Mouse (Mus musculus) MEL (cell line): ENCODE results near the gene Ncoa6. TPM values are rescaled to one million over a fixed set of nuclear protein-coding genes. Genes with fewer than 3 reads are reported as not detected.

Experiments used
- DNase-seq: peaks from one replicate; pipeline ENCODE4 v3.0.0; 2011; ENCODE audit warnings: low read depth, low spot score
- H3K27ac ChIP-seq: 2 replicates; pipeline ENCODE4 v1.5.1; 2012; ENCODE audit warnings: low read depth, mild to moderate bottlenecking, control low read depth, low read length, moderate library complexity; ENCODE audit not compliant: control insufficient read depth
- H3K27me3 ChIP-seq, 2 experiments: fragments of 150-350 bp in 1 of 2; sonication (generic) in 1 of 2; 2 replicates each; pipeline ENCODE4 v1.6.1; 2012; ENCODE audit warnings: low read length in 2 of 2, mild to moderate bottlenecking in 2 of 2, improper control_type of control experiment in 1 of 2, moderate library complexity in 1 of 2; ENCODE audit not compliant: insufficient read depth in 2 of 2, control insufficient read depth in 1 of 2
- H3K36me3 ChIP-seq, 2 experiments: 2 replicates each; pipeline ENCODE4 v1.6.1; 2012 to 2014; ENCODE audit warnings: low read length in 2 of 2, improper control_type of control experiment in 1 of 2, inconsistent platforms in 1 of 2, mild to moderate bottlenecking in 1 of 2; ENCODE audit not compliant: insufficient read depth in 2 of 2, control insufficient read depth in 1 of 2
- H3K4me1 ChIP-seq, 2 experiments: fragments of 150-350 bp in 1 of 2; sonication (generic) in 1 of 2; 2 replicates each; pipeline ENCODE4 v1.6.1; 2012; ENCODE audit warnings: low read length in 2 of 2, improper control_type of control experiment in 1 of 2, mild to moderate bottlenecking in 1 of 2; ENCODE audit not compliant: insufficient read depth in 2 of 2, control insufficient read depth in 1 of 2
- H3K4me3 ChIP-seq, 2 experiments: fragments of 150-350 bp in 1 of 2; sonication (generic) in 1 of 2; 2 replicates each; pipeline ENCODE4 v1.5.1; 2012; ENCODE audit warnings: low read depth in 2 of 2, low read length in 2 of 2, mild to moderate bottlenecking in 2 of 2, moderate library complexity in 2 of 2, control low read depth in 1 of 2, improper control_type of control experiment in 1 of 2; ENCODE audit not compliant: control insufficient read depth in 1 of 2, insufficient read depth in 1 of 2
- H3K79me2 ChIP-seq: 2 replicates; pipeline ENCODE4 v1.6.1; 2012; ENCODE audit warnings: mild to moderate bottlenecking, low read length, moderate library complexity; ENCODE audit not compliant: control insufficient read depth, poor library complexity, insufficient read depth
- H3K9ac ChIP-seq: 2 replicates; pipeline ENCODE4 v1.6.1; 2012; ENCODE audit warnings: low read depth, mild to moderate bottlenecking, control low read depth, low read length, moderate library complexity; ENCODE audit not compliant: control insufficient read depth, poor library complexity, severe bottlenecking
- H3K9me3 ChIP-seq: fragments of 150-350 bp; sonication (generic); replicated peaks from 2 replicates; pipeline ENCODE4 v1.6.1; 2012; ENCODE audit warnings: mild to moderate bottlenecking, low read length, improper control_type of control experiment, moderate library complexity; ENCODE audit not compliant: insufficient read depth
- BHLHE40 ChIP-seq: IDR thresholded peaks from 2 replicates; pipeline ENCODE4 v1.6.1; 2012; ENCODE audit warnings: low read depth, mild to moderate bottlenecking, inconsistent platforms, low read length, improper control_type of control experiment, borderline replicate concordance
- CHD2 ChIP-seq: IDR thresholded peaks from 2 replicates; pipeline ENCODE4 v1.6.1; 2011; ENCODE audit warnings: low read length, improper control_type of control experiment
- CTCF ChIP-seq, 3 experiments: IDR thresholded peaks in 2 of 3; conservative IDR thresholded peaks in 1 of 3; 2 replicates each; pipeline ENCODE4 v1.5.1; 2011 to 2012; ENCODE audit warnings: low read length in 3 of 3, low read depth in 2 of 3, mild to moderate bottlenecking in 2 of 3, improper control_type of control experiment in 1 of 3, inconsistent platforms in 1 of 3, mixed read lengths in 1 of 3, moderate library complexity in 1 of 3; ENCODE audit not compliant: control insufficient read depth in 1 of 3, insufficient read depth in 1 of 3, poor library complexity in 1 of 3, severe bottlenecking in 1 of 3
- E2F4 ChIP-seq: IDR thresholded peaks from 2 replicates; pipeline ENCODE4 v1.6.1; 2011; ENCODE audit warnings: low read depth, low read length, improper control_type of control experiment, borderline replicate concordance
- EP300 ChIP-seq, 2 experiments: IDR thresholded peaks; 2 replicates each; pipeline ENCODE4 v1.6.1; 2011; ENCODE audit warnings: improper control_type of control experiment in 2 of 2, low read length in 2 of 2, low read depth in 1 of 2, mild to moderate bottlenecking in 1 of 2
- ETS1 ChIP-seq: IDR thresholded peaks from 2 replicates; pipeline ENCODE4 v1.6.1; 2012; ENCODE audit warnings: low read depth, mild to moderate bottlenecking, inconsistent platforms, low read length, improper control_type of control experiment, moderate library complexity
- HCFC1 ChIP-seq: IDR thresholded peaks from 2 replicates; pipeline ENCODE4 v1.6.1; 2012; ENCODE audit warnings: low read depth, mild to moderate bottlenecking, inconsistent platforms, low read length, improper control_type of control experiment, moderate library complexity
- JUND ChIP-seq: IDR thresholded peaks from 2 replicates; pipeline ENCODE4 v1.6.1; 2011; ENCODE audit warnings: low read depth, mild to moderate bottlenecking, improper control_type of control experiment, low read length
- MAZ ChIP-seq: IDR thresholded peaks from 2 replicates; pipeline ENCODE4 v1.6.1; 2012; ENCODE audit warnings: low read depth, mild to moderate bottlenecking, inconsistent platforms, low read length, improper control_type of control experiment
- MYC ChIP-seq: IDR thresholded peaks from 2 replicates; pipeline ENCODE4 v1.6.1; 2011; ENCODE audit warnings: low read depth, mild to moderate bottlenecking, low read length, improper control_type of control experiment, moderate library complexity
- POLR2A ChIP-seq, 2 experiments: IDR thresholded peaks; 2 replicates each; pipeline ENCODE4 v1.6.1; 2011 to 2012; ENCODE audit warnings: low read length in 2 of 2, mild to moderate bottlenecking in 2 of 2, control low read depth in 1 of 2, improper control_type of control experiment in 1 of 2, low read depth in 1 of 2, moderate library complexity in 1 of 2; ENCODE audit not compliant: control insufficient read depth in 1 of 2, insufficient read depth in 1 of 2, poor library complexity in 1 of 2
- RAD21 ChIP-seq: IDR thresholded peaks from 2 replicates; pipeline ENCODE4 v1.6.1; 2011; ENCODE audit warnings: mild to moderate bottlenecking, low read depth, low read length, improper control_type of control experiment
- SIN3A ChIP-seq: IDR thresholded peaks from 2 replicates; pipeline ENCODE4 v1.6.1; 2012; ENCODE audit warnings: low read length, improper control_type of control experiment, inconsistent platforms
- SMC3 ChIP-seq: IDR thresholded peaks from 2 replicates; pipeline ENCODE4 v1.6.1; 2011; ENCODE audit warnings: low read depth, low read length, improper control_type of control experiment
- UBTF ChIP-seq: IDR thresholded peaks from 2 replicates; pipeline ENCODE4 v1.6.1; 2012; ENCODE audit warnings: low read depth, mild to moderate bottlenecking, inconsistent platforms, low read length, improper control_type of control experiment, moderate library complexity, borderline replicate concordance; ENCODE audit not compliant: insufficient read depth
- USF2 ChIP-seq, 2 experiments: IDR thresholded peaks; 2 replicates each; pipeline ENCODE4 v1.6.1; 2011 to 2012; ENCODE audit warnings: improper control_type of control experiment in 2 of 2, low read length in 2 of 2, borderline replicate concordance in 1 of 2, inconsistent platforms in 1 of 2, low read depth in 1 of 2, mild to moderate bottlenecking in 1 of 2; ENCODE audit not compliant: insufficient read depth in 1 of 2
- ZC3H11A ChIP-seq: IDR thresholded peaks from 2 replicates; pipeline ENCODE4 v1.6.1; 2012; ENCODE audit warnings: low read depth, mild to moderate bottlenecking, inconsistent platforms, low read length, improper control_type of control experiment
- ZNF384 ChIP-seq: IDR thresholded peaks from 2 replicates; pipeline ENCODE4 v1.6.1; 2012; ENCODE audit warnings: low read depth, mild to moderate bottlenecking, inconsistent platforms, low read length, improper control_type of control experiment
- polyA plus RNA-seq, 2 experiments: library from polyadenylated mRNA; stranded (reverse) in 1 of 2; unstranded in 1 of 2; fragments of >175 nt in 1 of 2; fragments of >200 nt in 1 of 2; gene quantifications; 2 replicates each; pipeline versions ENCODE4 v1.2.1 to v1.2.4; 2012; ENCODE audit warnings: low replicate concordance in 2 of 2, low read depth in 1 of 2; ENCODE audit not compliant: insufficient read length in 2 of 2, insufficient read depth in 1 of 2, missing spikeins in 1 of 2
- total RNA-seq: library from RNA; depleted of rRNA; stranded (reverse); fragments of 300-350 nt; gene quantifications from 2 replicates; pipeline ENCODE4 v1.2.3, GENCODE M21; 2012

The Ncoa6 gene
- total and polyA plus RNA-seq, 3 experiments = 4.0 to 29.7 TPM; not detected in 1

- no peak overlapping the region for H3K9ac ChIP-seq
- H3K4me3 ChIP-seq = no peak overlapping the region
- no peak overlapping the region for H3K27ac ChIP-seq
- H3K4me1 ChIP-seq = peaks cover 0 to 7% of the 10 kb centered on the region in 2 experiments; a peak in 2 of 4 replicates
- H3K9me3 ChIP-seq = no peaks in the 10 kb centered on the region
- H3K27me3 ChIP-seq = no peaks in the 10 kb centered on the region
- H3K79me2 ChIP-seq = no peaks in the 10 kb centered on the region
- TF ChIP-seq BHLHE40 = no peak
- no peak for TF ChIP-seq POLR2A (IDR thresholded peaks at IDR 0.05; ENCODE audit: control insufficient read depth in 1 of 2, insufficient read depth in 1 of 2, low read depth in 1 of 2, low read length in 2 of 2, poor library complexity in 1 of 2)
- TF ChIP-seq SIN3A = peak; percentile 70
- TF ChIP-seq MYC = peak; percentile 65; the same call in 1 of the 2 replicates
- 0 out of 2 replicates have a peak, but pooled peaks have one; percentile 22 for TF ChIP-seq ZNF384
- peak; percentile 78 for TF ChIP-seq ZC3H11A
- TF ChIP-seq UBTF = no peak
- TF ChIP-seq RAD21 = peak; percentile 94
- peak; percentile 59 for TF ChIP-seq HCFC1
- no peak for TF ChIP-seq CHD2
- peak; percentile 91 for TF ChIP-seq SMC3
- TF ChIP-seq E2F4 = no peak
- 0 out of 2 replicates have a peak, but pooled peaks have one; percentile 21 for TF ChIP-seq ETS1
- no peak for TF ChIP-seq USF2 (IDR thresholded peaks at IDR 0.05; ENCODE audit: borderline replicate concordance in 1 of 2, insufficient read depth in 1 of 2, low read depth in 1 of 2, low read length in 2 of 2)
- TF ChIP-seq JUND = no peak
- peak; percentile 77 to 99 (median 89) for TF ChIP-seq CTCF (IDR thresholded peaks at IDR 0.05 in 2 of 3, conservative IDR thresholded peaks at IDR 0.05 in 1 of 3; ENCODE audit: control insufficient read depth in 1 of 3, insufficient read depth in 1 of 3, low read depth in 2 of 3, low read length in 3 of 3, poor library complexity in 1 of 3, severe bottlenecking in 1 of 3)
- peak; percentile 19; the same call in 1 of the 2 replicates for TF ChIP-seq MAZ
- DNase-seq = peak; percentile 92
- H3K36me3 ChIP-seq = peaks cover 0 to 4% of the 10 kb centered on the region in 2 experiments; a peak in 2 of 4 replicates
These were observed 88.6 kb downstream of the Ncoa6 start for GRCm38 (mm10) chr2:155385090-155385489.

- H3K4me3 ChIP-seq = peak overlapping the region; percentile 77 to 89; a peak in 3 of 4 replicates
- no peaks in the 10 kb centered on the region for H3K79me2 ChIP-seq
- no peak for DNase-seq
- no peaks in the 10 kb centered on the region for H3K9me3 ChIP-seq
- H3K9ac ChIP-seq = no peak overlapping the region
- TF ChIP-seq EP300 (IDR thresholded peaks at IDR 0.05; ENCODE audit: low read depth in 1 of 2, low read length in 2 of 2) (no peak), UBTF (no peak)
- no peaks in the 10 kb centered on the region; a peak in 1 of 4 replicates for H3K27me3 ChIP-seq
- peaks cover 0 to 7% of the 10 kb centered on the region in 2 experiments; a peak in 2 of 4 replicates for H3K4me1 ChIP-seq
- H3K36me3 ChIP-seq = peaks cover 0 to 4% of the 10 kb centered on the region in 2 experiments; a peak in 2 of 4 replicates
- H3K27ac ChIP-seq = peak overlapping the region; percentile 75
These were observed 90.8 kb downstream of the Ncoa6 start for GRCm38 (mm10) chr2:155382791-155383438.
